Mouse (Mus musculus) ES-Bruce4 (cell line): ENCODE data around the gene Rnf212b.

Source experiments
- CTCF ChIP-seq: IDR thresholded peaks from one replicate; pipeline ENCODE4 v1.8.1; 2011; ENCODE audit warnings: low read depth, low read length
- EP300 ChIP-seq: IDR thresholded peaks from 2 replicates; pipeline ENCODE4 v1.6.1; 2011; ENCODE audit warnings: low read depth, low read length; ENCODE audit not compliant: insufficient read depth
- POLR2A ChIP-seq: IDR thresholded peaks from one replicate; pipeline ENCODE4 v1.8.1; 2011; ENCODE audit warnings: low read length; ENCODE audit not compliant: insufficient read depth

- TF ChIP-seq POLR2A (no peak), CTCF (no peak), EP300 (no peak)
Measured at GRCm38 (mm10) chr14:54865626-54866025, 51.7 kb downstream of the Rnf212b start.
